Comparison of ENCODE assay signal across 11 mouse cellular contexts in the genomic region with DNA sequence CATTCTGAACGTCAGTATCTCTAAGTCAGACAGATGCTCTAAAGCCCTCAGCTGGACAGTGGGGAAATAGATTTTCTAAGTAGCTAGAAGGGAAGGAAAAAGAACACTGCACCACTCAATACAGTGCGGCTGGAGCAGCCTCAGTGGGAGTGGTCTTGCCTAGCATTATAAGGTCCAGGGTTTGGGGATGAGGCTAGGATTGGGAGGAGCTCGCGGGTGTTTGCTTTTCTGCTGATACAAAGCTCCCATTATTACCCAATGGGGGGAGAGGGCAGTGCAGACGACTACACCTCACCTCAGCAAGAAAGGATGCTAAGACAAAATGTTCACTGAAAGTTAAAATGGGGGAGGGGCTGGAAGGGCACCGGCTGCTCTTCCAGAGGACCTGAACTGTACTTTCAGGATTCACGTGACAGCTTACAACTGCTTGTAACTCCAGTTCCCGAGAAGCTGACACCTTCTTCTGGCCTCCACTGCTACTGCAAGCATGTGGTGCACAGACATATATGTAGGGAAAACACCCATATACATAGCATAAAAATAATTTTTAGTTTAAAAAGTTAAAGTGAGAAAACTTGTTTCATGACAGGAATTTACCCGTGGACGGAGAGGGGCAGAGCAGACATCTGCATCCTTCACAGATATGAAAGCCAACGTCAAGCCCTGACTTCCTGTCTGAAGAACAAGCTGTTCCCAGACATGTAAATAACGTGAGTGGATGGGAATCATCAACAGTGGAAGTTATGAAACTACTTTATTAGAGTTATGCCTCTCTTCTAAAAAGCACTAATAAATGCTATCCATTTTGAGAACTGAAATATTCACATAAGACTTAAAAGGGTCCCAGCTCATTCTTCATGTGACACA. TPM values are rescaled to one million over a fixed set of nuclear protein-coding genes. Genes with fewer than 3 reads are reported as not detected.
DNase-seq lines count a peak whose midpoint lies in the region; ATAC-seq lines count a peak whose summit lies in the region.
"Had no signal": no experiment of that assay in that cellular context is flagged by ENCODE, and none has a peak within 500 bp of the region (broad histone marks: within the 10 kb centered on the region; RNA-seq: fewer than 3 reads in every experiment).

No protein-coding gene starts in this region.

- H3K36me3 ChIP-seq in midbrain, embryonic 13.5 days, result peaks cover 30% of the 10 kb centered on the region
- H3K36me3 ChIP-seq in midbrain, embryonic 15.5 days (replicated peaks), result no peaks in the 10 kb centered on the region
- no peaks in the 10 kb centered on the region for H3K36me3 ChIP-seq in liver, embryonic 11.5 days (ENCODE audit: control insufficient read depth, insufficient read depth, low read length)
- 0 out of 2 replicates have a peak, but pooled peaks cover 4% of the 10 kb centered on the region for H3K36me3 ChIP-seq in stomach, embryonic 14.5 days (ENCODE audit: control insufficient read depth, insufficient read depth, low read length)

- no peaks in the 10 kb centered on the region for H3K9me3 ChIP-seq in midbrain, embryonic 13.5 days
- no peaks in the 10 kb centered on the region for H3K9me3 ChIP-seq in midbrain, embryonic 15.5 days
- H3K9me3 ChIP-seq in liver, embryonic 11.5 days (ENCODE audit: control insufficient read depth, low read length), result no peaks in the 10 kb centered on the region
- no peaks in the 10 kb centered on the region for H3K9me3 ChIP-seq in stomach, embryonic 14.5 days (ENCODE audit: control insufficient read depth, low read depth, low read length)

- H3K4me2 ChIP-seq in midbrain, embryonic 13.5 days (replicated peaks), result no peak overlapping the region
- no peak overlapping the region for H3K4me2 ChIP-seq in midbrain, embryonic 15.5 days
- H3K4me2 ChIP-seq in liver, embryonic 11.5 days, result no peak overlapping the region
- no peak overlapping the region for H3K4me2 ChIP-seq in stomach, embryonic 14.5 days (replicated peaks; ENCODE audit: low read depth, low read length)

- H3K27me3 ChIP-seq in midbrain, embryonic 13.5 days, result no peaks in the 10 kb centered on the region
- H3K27me3 ChIP-seq in midbrain, embryonic 15.5 days (replicated peaks), result no peaks in the 10 kb centered on the region
- H3K27me3 ChIP-seq in liver, embryonic 11.5 days (replicated peaks; ENCODE audit: control insufficient read depth, insufficient read depth, low read length), result no peaks in the 10 kb centered on the region
- no peaks in the 10 kb centered on the region for H3K27me3 ChIP-seq in stomach, embryonic 14.5 days (ENCODE audit: control insufficient read depth, insufficient read depth, low read length)

- peaks cover 7% of the 10 kb centered on the region; the same call in 1 of the 2 replicates for H3K4me1 ChIP-seq in midbrain, embryonic 13.5 days (replicated peaks)
- H3K4me1 ChIP-seq in midbrain, embryonic 15.5 days, result no peaks in the 10 kb centered on the region
- H3K4me1 ChIP-seq in liver, embryonic 11.5 days (replicated peaks; ENCODE audit: control insufficient read depth, insufficient read depth, low read length), result 0 out of 2 replicates have a peak, but pooled peaks cover 2% of the 10 kb centered on the region
- H3K4me1 ChIP-seq in stomach, embryonic 14.5 days (ENCODE audit: control insufficient read depth, insufficient read depth, low read length), result peaks cover 10% of the 10 kb centered on the region; the same call in 1 of the 2 replicates

- H3K9ac ChIP-seq in midbrain, embryonic 13.5 days (replicated peaks), result no peak overlapping the region
- no peak overlapping the region for H3K9ac ChIP-seq in midbrain, embryonic 15.5 days
- H3K9ac ChIP-seq in liver, embryonic 11.5 days (ENCODE audit: low read depth, low read length), result no peak overlapping the region
- no peak overlapping the region for H3K9ac ChIP-seq in stomach, embryonic 14.5 days (replicated peaks; ENCODE audit: low read depth, low read length)

- no peak overlapping the region for H3K4me3 ChIP-seq in midbrain, embryonic 13.5 days (replicated peaks)
- H3K4me3 ChIP-seq in midbrain, embryonic 15.5 days, result no peak overlapping the region
- no peak overlapping the region for H3K4me3 ChIP-seq in liver, embryonic 11.5 days (ENCODE audit: low read depth, low read length)
- H3K4me3 ChIP-seq in stomach, embryonic 14.5 days (ENCODE audit: low read depth, low read length), result no peak overlapping the region
- H3K4me3 ChIP-seq: myocyte had no signal

- no peak overlapping the region for H3K27ac ChIP-seq in midbrain, embryonic 13.5 days
- H3K27ac ChIP-seq in midbrain, embryonic 15.5 days, result no peak overlapping the region
- peak overlapping the region; percentile 28 for H3K27ac ChIP-seq in liver, embryonic 11.5 days (ENCODE audit: low read depth, low read length)
- H3K27ac ChIP-seq in stomach, embryonic 14.5 days (ENCODE audit: low read length), result peak overlapping the region; percentile 33; the same call in 1 of the 2 replicates

- ATAC-seq in midbrain, embryonic 13.5 days, result peak; percentile 60; the same call in 1 of the 2 replicates
- ATAC-seq in midbrain, embryonic 15.5 days (replicated peaks), result no peak
- no peak for ATAC-seq in liver, embryonic 11.5 days (replicated peaks; ENCODE audit: low FRiP score)
- 0 out of 2 replicates have a peak, but pooled peaks have one; percentile 39 for ATAC-seq in stomach, embryonic 14.5 days (ENCODE audit: insufficient number of reproducible peaks, insufficient read depth, low FRiP score, low read depth)

- WGBS in midbrain, embryonic 13.5 days, result 62% methylated on average over 12 of the region's 12 CpGs
- 64% methylated on average over 12 of the region's 12 CpGs for WGBS in midbrain, embryonic 15.5 days
- 41% methylated on average over 12 of the region's 12 CpGs for WGBS in liver, embryonic 11.5 days
- 26% methylated on average over 12 of the region's 12 CpGs for WGBS in stomach, embryonic 14.5 days

- DNase-seq in adrenal gland, postnatal 14 days, result peak; percentile 34
- no peak for DNase-seq in adrenal gland, postnatal 4 days (ENCODE audit: low spot score in 2 of 2)
- DNase-seq in liver, embryonic 11.5 days (ENCODE audit: low spot score), result no peak
- no peak for DNase-seq in layer of hippocampus, adult 18-20 months (ENCODE audit: low spot score in 2 of 2)
- no peak for DNase-seq in adrenal gland, postnatal 25 days
- DNase-seq: cerebellum, postnatal 25 days had no signal

RNA-seq across cellular contexts. Expression of a gene that starts 32.9 kb away (rescaled TPM):
- 22.9 and 27.3 TPM in 2 replicates for total RNA-seq in adrenal gland, postnatal 14 days (2021)
- 10 to 100 TPM; 26.6 to 32.0 TPM for total RNA-seq in adrenal gland, postnatal 4 days (2021)
- polyA plus RNA-seq in midbrain, embryonic 13.5 days (2015; fragmentation: Nextera tagmentation; extraction: Ambion mirVana), result 63.6 and 66.7 TPM in 2 replicates
- 60.6 and 60.9 TPM in 2 replicates for polyA plus RNA-seq in midbrain, embryonic 15.5 days (2015; fragmentation: Nextera tagmentation; extraction: Ambion mirVana)
- 12.1 and 12.6 TPM in 2 replicates for polyA plus RNA-seq in liver, embryonic 11.5 days (2014; fragmentation: Nextera tagmentation; extraction: Ambion mirVana)
- 24.3 and 24.8 TPM in 2 replicates for polyA plus RNA-seq in stomach, embryonic 14.5 days (2014; fragmentation: Nextera tagmentation; extraction: Ambion mirVana)
- total RNA-seq in layer of hippocampus, adult 18-20 months (2021), result 10 to 100 TPM; 26.1 to 29.2 TPM
- total RNA-seq in adrenal gland, postnatal 25 days (2021), result 14.1 and 19.3 TPM in 2 replicates

RNA-seq across cellular contexts. Expression of a gene that starts 46.6 kb away (rescaled TPM):
- not detected in 2 replicates for total RNA-seq in adrenal gland, postnatal 14 days (2021)
- total RNA-seq in adrenal gland, postnatal 4 days (2021), result not detected
- not detected in 2 replicates for polyA plus RNA-seq in midbrain, embryonic 13.5 days (2015; fragmentation: Nextera tagmentation; extraction: Ambion mirVana)
- polyA plus RNA-seq in midbrain, embryonic 15.5 days (2015; fragmentation: Nextera tagmentation; extraction: Ambion mirVana), result not detected in 2 replicates
- polyA plus RNA-seq in liver, embryonic 11.5 days (2014; fragmentation: Nextera tagmentation; extraction: Ambion mirVana), result not detected in 2 replicates
- polyA plus RNA-seq in stomach, embryonic 14.5 days (2014; fragmentation: Nextera tagmentation; extraction: Ambion mirVana), result not detected in 2 replicates
- total RNA-seq in layer of hippocampus, adult 18-20 months (2021), result not detected
- total RNA-seq in adrenal gland, postnatal 25 days (2021), result not detected in 2 replicates
- total RNA-seq: left cerebral cortex, postnatal 25 days had no signal
- polyA plus RNA-seq: myocyte had no signal

RNA-seq across cellular contexts. Expression of a gene that starts 58.3 kb away (rescaled TPM):
- 9.6 and 14.7 TPM in 2 replicates for total RNA-seq in adrenal gland, postnatal 14 days (2021)
- 10 to 100 TPM; 11.4 to 12.6 TPM for total RNA-seq in adrenal gland, postnatal 4 days (2021)
- polyA plus RNA-seq in midbrain, embryonic 13.5 days (2015; fragmentation: Nextera tagmentation; extraction: Ambion mirVana), result 0.66 and 1.3 TPM in 2 replicates
- 0.86 and 1.2 TPM in 2 replicates for polyA plus RNA-seq in midbrain, embryonic 15.5 days (2015; fragmentation: Nextera tagmentation; extraction: Ambion mirVana)
- 0.52 and 0.73 TPM in 2 replicates for polyA plus RNA-seq in liver, embryonic 11.5 days (2014; fragmentation: Nextera tagmentation; extraction: Ambion mirVana)
- 4.1 and 4.5 TPM in 2 replicates for polyA plus RNA-seq in stomach, embryonic 14.5 days (2014; fragmentation: Nextera tagmentation; extraction: Ambion mirVana)
- under 1 TPM; 0.28 to 0.40 TPM for total RNA-seq in layer of hippocampus, adult 18-20 months (2021)
- 5.8 and 7.8 TPM in 2 replicates for total RNA-seq in adrenal gland, postnatal 25 days (2021)

Comparison
In these comparisons a context has a peak if more than half of its experiments do, and no peak if none do; other contexts are left out.
1. ATAC-seq: peak in midbrain, embryonic 13.5 days (single experiment) and stomach, embryonic 14.5 days (single experiment); none in midbrain, embryonic 15.5 days (single experiment) and liver, embryonic 11.5 days (single experiment).
2. H3K27ac ChIP-seq: peak in liver, embryonic 11.5 days (single experiment) and stomach, embryonic 14.5 days (single experiment); none in midbrain, embryonic 13.5 days (single experiment) and midbrain, embryonic 15.5 days (single experiment).